Mouse (Mus musculus): ENCODE results near the gene Sult2b1.

Gene Sult2b1

DNA sequence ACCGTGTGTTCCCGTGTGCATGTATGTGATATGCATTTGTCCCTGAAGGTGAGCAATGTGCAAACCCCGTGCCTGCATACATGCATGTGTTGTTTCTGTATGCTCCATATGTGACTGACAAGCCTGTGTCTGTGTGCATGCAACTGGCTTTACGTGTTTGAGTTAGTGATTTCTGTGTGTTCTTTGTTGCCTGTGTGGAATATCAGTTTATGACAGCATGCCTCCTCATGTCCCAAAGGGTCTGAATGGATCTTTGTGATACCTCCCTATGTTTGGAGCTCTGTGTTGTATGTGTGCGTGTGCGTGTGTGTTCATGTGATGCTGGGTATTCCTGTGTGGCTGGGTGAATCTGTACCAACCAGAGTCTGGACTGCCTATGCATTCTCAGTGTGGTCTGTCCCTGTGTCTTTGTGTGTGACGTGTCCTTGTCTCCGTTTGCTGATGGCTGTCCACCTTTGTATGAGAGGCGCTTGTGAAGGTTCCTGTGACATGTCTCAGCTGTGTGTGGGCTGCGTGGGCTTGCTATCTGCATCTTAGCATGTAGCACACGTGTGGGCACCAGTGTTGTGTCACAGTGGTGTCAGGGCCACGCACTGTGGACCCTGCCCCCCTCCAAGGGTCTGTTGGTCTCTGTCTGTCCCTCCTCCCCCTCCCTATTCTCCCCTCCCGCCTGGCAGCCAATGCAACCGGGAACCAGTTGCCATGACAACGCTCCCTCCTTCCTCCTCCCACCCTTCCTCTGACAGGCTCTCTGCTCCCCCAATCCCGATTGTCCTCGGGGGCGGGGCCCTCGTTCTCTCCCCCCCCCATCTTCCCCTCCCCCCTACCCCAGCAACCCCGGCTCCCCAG lies at the start of gene Sult2b1:
Gene Sult2b1 (minus strand): TSS at position 146 of the 849 bp plus-strand sequence.
- peak; percentile 99 for DNase-seq (ENCODE audit: low read depth, low spot score)

DNA sequence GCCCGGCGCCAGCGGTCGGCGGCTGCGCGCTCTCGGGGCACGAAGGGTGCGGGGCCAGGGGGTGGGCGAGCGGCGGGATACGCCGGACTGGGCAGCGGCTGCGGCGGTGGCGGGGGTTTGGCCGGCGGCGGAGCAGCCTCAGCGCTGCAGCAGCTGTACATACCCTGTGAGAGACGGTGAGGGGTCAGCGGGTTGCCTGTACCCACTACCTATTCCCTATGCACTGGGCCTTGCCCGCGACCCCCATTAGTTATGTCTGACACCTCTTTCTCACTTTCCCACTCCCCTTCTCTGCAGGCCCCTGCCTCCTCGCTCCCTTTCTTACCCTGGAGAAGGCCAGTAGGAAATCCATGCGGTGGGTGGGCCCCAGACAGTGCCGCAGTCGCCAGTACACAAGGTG lies 49.5 kb upstream of the Sult2b1 start:
- DNase-seq (ENCODE audit: low read depth, low spot score) = no peak

DNA sequence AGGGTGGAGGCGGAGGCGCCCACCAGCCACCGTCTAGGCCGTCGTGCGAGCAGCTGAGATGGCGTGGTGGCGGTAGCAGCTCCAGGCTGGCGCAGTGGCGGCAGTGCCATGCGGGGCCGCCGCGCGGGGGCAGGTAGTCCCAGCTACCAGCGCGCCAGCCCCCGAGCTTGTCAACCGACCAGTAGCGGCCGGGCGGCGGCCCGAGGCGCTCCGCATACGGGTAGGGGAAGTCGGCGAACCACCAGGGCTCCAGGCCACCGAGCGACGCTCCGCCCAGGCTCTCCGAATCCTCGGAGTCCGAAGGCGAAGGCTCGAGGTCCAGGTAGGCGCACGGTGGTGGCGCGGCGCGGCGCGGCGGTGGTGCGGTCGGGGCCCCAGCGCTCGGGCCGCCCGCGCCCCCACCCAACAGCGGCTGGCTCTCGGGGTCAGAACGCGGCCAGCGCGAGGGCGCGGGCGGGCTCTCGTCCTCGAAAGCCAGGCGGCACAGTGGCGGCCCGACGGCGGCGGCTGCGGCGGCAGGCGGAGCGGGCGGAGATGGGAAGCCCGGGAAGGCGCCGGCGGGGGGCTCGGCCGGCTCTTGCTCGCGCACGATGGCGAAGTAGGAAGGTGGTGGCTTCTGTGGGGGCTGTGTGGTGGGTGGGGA lies 48.8 kb upstream of the Sult2b1 start:
- no peak for DNase-seq (ENCODE audit: low read depth, low spot score)

DNA sequence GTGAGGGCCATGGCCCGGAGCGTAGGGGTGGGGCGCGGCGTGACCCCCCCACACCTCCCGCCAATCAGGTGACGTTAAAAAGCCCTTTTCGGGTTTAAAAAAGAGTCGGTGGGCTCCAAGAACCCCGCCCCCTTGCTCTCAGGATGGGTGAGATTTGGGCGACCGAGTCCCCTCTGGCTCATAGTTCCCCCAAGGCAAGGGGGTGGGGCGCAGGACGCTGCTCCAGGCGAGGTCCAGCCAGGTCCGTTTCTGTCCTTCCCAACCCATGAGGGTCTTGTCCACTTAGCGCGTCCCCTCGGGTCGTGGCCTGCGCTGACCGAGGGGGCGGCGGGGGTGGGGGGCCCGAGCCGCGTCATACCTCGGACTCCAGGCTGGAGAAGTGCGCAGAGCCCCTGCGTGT lies 48.0 kb upstream of the Sult2b1 start:
- DNase-seq (ENCODE audit: low read depth, low spot score) = no peak

DNA sequence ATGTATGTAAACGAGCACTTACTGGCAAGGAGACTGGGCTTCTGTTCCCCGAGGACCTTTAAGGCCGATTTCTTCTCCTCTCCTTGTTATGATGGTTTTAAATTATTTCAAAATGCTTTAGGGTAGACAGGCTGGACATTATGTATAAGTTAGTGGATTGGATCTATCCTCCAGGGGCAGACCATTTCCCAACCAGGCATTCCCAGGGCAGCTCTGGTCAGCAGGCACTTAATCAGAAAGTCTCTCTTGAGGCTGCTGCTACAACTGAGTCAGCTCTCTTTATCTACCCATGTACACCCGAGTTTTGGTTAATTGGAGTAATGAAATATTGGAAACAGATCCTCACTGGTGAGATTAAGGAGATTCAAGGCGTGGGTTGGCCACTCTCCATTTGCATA lies 46.7 kb upstream of the Sult2b1 start:
- no peak for DNase-seq (ENCODE audit: low read depth, low spot score)

DNA sequence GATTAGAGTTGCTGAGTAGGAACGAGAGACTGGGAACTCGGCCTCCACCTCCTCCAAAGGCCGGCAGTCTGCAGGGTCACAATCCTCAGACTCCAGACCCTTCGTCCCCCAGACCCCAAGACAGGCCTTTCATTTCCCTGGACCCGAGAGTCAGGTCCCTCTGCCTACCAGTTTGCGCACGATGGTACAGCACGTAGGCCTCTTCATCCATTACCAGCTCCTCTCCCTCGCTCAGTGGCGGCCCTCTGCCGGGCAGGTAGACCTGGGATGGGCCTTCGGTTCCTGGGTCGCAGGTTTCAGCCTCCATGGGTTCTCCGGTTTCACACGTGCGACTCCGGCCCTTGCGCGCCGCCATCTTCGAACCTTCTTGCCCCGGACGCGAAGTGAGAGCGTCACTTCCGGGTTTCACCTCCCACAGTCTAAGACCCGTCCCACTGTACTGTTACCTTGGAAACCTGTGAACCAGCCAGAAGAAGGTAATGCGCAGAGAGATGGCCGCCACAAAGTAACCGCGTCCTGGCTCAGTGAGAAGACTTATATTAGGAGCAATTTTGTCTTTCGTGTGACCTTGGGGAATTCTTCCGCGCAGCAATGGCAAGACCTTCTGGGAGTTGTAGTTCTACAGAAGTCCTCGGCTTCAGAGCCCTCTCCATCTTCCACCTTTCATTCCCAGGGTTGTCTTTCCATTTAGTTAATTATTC lies 46.1 kb upstream of the Sult2b1 start, which contains the start of gene Grwd1:
Gene Grwd1 (minus strand): TSS at position 518 of the 701 bp plus-strand sequence.
- DNase-seq (ENCODE audit: low read depth, low spot score) = peak; percentile 96

DNA sequence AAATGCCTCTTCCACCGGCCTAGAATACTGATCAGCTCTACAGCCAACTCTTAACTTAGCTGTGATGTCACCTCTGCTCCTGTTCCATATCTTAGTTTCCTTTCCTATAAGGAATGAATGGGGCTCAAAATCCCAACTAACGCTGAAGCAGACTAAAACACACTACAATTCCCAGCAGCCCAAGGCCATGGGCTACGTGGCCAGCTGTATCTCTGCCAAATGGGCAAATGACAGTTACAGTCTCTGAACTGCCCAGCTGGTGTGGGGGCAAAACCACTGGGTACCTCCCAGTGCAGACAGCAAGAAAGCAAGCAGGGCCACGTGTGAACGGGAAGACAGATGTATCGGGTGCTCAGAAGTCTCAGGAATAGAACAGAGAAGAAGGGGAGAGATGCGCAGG lies 42.2 kb upstream of the Sult2b1 start:
- DNase-seq (ENCODE audit: low read depth, low spot score) = no peak

DNA sequence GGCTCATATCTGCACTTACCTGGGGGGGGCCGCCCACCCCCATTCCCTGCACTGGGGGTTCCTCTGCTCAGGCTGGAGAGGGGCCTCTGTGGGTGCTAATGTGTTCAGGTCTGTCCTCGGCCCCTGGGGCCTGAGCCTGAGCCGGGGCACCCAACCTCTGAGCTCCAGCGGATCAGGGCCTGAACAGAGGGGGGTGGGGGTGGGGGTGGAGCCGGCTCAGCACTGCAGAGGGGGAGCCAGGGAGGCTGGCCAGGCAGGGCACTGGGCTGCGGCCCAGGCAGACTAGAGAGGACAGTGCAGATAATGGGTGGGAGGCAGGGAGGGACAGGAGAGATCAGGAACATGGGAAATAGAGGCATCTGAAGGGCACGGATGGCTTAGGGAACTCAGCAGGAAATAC lies 40.1 kb upstream of the Sult2b1 start, which contains the start of gene Kcnj14:
Gene Kcnj14 (minus strand): TSS at position 185 of the 400 bp plus-strand sequence.
- DNase-seq (ENCODE audit: low read depth, low spot score) = no peak

DNA sequence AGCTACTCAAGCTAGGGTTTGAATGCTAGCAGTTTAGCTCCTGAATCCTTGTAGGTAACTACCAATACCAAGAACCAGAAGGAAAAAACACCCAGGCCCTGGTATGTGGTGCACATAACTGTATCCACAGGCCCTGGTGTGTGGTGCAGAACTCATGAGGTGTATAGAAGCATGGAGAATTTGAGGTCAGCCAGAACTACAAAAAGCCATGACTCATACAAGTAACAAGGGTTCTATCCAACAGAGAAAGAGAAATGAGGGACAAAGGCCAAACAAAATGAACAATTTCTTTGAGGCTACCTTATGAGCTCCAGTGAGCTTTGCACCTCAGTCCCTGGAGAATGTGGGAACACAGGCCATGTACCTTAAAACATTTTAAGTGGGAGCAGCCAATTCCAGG lies 36.4 kb upstream of the Sult2b1 start:
- no peak for DNase-seq (ENCODE audit: low read depth, low spot score)

DNA sequence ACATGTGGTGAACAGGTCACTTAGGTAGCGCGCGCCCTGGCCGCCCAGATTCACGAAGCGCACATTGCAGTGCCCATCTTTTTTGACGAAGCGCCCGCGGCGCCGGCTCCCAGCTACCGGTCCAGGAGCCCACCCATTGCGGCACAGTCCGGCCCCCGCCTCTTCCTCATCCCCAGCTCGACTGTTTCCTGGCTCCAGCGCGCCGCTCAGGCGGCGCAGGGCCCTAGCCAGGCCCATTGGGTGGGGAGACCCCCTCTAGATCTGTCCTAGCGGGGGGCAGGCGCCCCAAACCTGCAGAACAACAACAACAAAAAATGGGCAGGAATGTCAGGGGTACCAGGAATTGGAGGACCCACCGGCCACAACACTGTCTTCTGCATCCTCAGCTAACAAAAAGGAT lies 35.4 kb upstream of the Sult2b1 start:
- DNase-seq (ENCODE audit: low read depth, low spot score) = no peak

DNA sequence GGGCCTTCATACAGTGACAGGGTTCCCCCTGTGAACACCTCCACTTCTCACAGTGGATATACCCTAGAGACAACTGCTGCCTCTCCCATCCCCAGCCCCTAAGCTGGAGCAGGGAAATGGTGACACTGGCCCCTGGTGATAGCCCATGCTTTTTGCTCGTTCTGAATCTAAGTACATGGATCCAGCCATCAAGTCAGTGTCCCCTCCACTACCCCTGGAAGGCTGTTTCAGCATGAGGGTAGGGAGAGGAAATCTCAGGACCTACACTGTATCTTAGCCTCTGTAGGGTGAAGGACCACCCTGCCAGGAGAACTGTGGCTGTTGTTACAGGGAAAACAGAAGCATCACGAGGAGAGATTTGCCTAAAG lies 31.5 kb upstream of the Sult2b1 start:
- DNase-seq (ENCODE audit: low read depth, low spot score) = no peak

DNA sequence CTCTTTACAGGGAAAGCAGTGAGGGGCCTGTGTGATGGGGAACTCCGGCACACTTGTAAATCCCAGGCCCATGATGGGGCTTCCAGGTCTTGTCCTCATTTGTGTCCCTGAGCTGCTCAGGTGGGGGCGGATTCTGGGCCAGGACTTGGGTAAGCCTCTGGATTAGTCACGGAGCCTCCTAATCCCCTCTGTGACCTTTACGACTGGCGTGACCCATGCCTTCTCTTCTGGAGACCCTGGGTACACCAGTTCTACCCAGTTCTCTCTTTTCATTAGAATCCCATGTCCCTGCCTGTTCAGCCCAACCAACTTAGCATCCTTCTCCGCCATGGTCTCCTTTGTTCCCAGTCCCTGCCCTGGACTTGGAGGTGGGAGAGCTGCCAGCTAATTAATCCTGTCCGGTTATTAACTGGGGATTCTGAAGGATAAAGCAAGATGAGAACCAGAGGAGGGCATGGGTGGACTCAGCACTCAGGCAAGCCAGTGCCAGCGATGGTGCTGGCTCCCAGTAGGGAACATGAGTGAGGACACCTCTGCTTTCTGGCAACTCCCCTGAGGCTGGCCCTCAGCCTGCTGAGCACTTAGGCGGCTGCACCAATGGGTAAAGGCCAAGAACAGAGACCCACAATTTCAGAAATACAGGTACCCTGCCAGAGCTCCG lies 31.0 kb upstream of the Sult2b1 start:
- DNase-seq (ENCODE audit: low read depth, low spot score) = no peak

DNA sequence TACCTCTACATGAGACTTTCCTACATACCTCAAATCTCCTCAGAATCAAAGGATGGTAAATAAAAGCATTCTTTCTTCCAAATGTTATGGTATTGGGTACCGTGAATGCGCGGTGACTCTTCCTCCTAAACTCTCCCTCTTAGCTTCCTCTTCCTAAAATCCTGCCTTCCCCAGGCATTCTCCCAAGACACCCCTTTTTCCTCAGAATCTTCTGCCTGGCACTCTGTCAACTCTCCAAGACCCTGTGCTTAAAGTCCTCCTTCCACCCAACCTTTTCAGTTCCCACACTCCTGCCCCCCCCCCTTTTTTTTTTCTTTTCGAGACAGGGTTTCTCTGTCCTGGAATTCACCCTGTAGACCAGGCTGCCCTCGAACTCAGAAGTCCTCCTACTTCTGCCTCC lies 30.4 kb upstream of the Sult2b1 start:
- DNase-seq (ENCODE audit: low read depth, low spot score) = no peak

DNA sequence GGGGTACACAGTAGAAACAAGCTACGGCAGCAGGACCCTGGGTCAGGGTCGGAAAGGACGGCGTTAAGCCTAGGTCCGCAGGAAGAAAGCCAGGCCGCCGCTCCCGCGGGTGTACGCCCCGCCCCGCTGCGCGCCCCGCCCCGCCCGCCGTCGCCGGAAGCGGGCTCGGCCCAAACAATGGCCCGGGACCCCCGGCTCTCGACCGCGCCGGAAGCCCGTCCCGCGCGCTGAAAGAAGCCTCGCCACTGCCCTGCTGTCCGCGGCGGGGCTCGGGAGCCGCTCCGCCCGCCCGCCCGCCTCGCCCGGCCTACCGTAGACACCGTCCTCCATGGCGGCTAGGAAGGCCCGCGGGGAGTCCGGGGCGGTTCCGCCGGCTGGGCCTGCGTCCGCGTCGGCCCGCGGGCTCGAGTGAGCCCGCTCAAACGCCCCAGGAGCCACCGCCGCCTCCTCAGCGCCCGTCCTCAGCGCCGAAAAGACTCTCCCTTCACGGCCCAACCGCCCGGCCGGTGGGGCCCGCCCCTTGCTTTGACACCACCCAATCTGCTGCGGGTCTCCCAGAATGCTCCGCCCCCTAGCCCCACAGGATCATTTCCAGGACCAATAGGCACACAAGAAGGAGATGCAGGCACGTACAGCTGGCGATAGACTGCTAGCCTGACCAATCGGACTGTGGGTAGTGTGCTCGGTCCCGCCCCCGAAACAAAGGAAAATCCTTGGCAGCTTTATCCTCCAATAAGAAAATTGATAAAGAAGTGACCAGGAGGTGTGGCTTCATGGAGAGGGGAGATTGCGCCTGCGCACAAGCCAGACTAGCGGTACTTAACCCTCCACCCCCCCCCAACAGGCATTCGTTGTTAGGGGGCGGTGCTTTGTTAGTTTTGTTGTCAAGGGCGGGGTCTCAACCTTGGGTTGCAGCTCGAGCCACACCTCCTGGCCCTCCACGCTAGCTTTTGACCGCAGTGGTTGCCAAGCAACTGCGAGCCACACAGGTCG lies 29.6 kb upstream of the Sult2b1 start, which contains the start of gene Cyth2:
Gene Cyth2 (minus strand): TSS at position 795 of the 993 bp plus-strand sequence.
- DNase-seq (ENCODE audit: low read depth, low spot score) = peak; percentile 100

DNA sequence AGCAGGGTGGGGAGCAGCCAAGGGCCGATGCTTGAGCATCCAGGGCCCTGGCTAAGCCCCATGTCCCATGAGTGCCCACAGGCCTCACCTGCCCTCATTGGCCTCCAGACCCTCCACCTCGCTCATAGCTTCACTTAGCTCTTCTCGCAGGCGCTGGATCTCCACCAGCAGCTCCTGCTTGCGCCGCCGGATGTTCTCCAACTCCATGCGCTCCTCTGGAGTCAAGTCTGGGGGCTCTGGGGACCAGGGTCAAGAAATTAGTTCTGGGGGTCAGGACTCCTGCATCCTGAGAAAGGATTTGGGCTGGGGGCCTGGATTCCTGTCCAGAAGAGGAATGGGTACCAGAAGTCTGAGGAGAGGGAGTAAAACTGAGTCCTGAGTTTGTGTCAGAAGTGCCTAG lies 28.5 kb upstream of the Sult2b1 start:
- DNase-seq (ENCODE audit: low read depth, low spot score) = no peak

DNA sequence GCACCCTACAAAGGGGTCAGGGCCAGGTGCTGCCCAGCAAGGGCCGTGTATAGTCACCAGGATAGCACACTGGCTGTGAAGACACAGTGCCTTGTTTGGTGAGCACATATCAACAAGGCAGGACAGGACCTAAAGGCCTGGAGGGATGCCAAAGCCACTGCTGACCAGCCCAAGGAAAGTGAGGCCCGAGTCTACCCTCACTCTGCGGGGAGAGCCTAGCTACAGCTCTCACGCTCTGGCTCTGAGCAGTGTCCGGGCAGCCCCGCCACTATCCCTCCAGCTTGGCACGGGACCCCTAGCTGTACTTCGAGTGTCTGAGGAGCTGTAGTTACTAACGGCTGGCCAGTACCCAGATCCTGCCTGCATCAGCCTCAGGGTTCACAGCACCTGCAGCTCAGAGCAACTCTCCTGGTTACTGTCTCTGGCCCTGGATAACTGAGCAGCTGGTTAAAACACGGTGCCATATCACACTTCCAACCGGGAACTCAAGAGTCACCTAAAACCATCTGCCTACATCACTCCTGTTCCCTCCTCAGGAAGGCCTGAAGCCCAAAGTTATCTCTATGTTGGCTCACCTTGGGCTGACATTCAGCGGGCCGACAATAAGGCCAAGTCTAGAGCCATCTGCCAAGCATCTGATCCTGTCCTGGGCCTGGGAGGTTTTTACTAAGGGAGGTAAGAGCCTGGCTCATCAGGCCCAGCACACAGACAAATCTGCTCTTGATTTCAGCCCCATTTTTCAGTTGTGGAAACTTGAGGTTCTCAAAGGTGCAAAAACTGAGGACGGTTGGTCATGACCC lies 25.0 kb upstream of the Sult2b1 start:
- peak; percentile 64 for DNase-seq (ENCODE audit: low read depth, low spot score)

DNA sequence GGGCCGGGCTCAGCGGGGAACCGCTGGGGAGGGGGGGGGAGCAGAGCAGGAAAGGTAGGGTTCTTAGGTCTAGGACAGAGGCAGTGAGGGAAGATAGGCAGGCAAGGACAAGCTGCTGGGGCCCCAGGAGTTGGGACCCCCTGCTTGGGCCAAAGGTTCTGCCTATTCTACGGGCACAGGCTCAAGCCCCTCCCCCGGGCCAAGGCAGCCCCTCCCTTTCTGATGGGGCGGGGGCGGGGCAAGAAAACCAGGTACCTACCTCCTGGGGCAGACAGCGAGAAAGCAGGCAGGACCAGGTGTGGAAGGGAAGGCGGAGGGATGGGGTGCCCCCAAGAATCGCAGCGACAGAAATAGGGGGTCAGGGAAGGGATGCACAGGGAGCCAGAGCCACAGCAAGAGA lies 24.0 kb upstream of the Sult2b1 start:
- DNase-seq (ENCODE audit: low read depth, low spot score) = no peak

DNA sequence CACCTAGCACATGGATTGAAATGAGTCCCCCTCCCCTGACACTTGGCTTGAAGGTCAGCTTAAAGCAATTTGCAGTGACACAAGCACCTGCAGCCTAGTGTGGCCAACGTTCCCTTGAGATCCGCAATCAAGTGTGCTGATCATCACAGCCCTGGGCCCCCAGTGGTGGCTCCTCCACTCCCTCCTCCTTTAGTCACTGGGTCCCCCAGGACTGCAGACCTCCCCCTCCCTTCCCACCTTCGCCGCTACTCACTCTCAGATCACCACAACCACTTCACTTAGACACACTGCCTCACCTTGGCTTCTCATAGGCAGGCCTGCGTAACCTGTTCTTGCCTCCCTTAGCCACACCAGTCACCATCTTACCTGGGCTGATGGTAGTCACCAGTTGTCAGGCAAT lies 21.5 kb upstream of the Sult2b1 start:
- DNase-seq (ENCODE audit: low read depth, low spot score) = no peak

DNA sequence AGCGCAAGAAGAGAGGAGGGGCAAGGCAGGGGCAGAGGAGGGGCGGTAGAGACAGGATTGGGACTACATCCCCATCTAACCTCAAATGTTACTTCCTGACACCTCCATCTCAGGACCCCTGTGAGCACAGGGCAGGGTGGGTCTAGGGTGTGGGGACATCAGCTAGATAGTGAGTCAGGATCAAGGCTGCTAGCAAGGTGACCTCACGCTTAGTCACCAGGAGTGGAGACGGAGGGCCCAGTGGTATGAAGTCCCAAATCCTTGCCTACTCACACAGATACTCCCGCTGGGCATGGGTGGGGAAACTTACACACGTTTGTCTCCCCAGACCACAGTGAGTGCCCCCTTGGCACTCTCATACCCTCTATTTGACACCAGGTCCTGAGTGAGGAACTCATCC lies 18.1 kb upstream of the Sult2b1 start:
- DNase-seq (ENCODE audit: low read depth, low spot score) = no peak

DNA sequence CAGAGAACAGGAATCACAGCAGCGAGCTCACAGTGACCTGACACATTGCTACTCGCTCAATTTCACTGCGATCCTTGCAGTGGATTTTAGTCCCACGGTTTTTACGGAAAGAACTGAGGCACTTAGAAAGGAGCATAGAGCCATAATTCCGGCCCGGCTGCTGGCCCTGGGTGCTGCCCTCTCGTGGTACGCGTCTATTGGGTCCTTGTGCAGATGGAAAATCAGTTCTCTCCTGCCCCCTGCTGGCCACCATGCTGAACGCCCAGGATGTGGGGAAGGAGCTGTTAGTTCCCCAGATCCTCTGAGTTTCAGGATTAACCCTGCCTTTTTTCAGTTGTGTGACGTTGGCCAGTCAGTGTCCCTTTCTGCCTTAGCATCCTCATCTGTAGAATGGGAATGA lies 16.9 kb upstream of the Sult2b1 start:
- DNase-seq (ENCODE audit: low read depth, low spot score) = peak; percentile 97
